Mouse (Mus musculus) layer of hippocampus, postnatal 36 days (tissue): Measurements from ENCODE around the gene Vmn2r88. TPM values are rescaled to one million over a fixed set of nuclear protein-coding genes. Genes with fewer than 3 reads are reported as not detected.
"Not testable (repeated sequence)": the region's sequence is repeated elsewhere in the genome, so short reads cannot be mapped to it uniquely, and the experiment has no call there.

Experiments
- DNase-seq, 2 experiments: peaks; one replicate each; pipeline ENCODE4 v3.0.0; 2022
- total RNA-seq, 2 experiments: library from RNA; stranded (reverse); gene quantifications; 2 replicates each; pipeline ENCODE4 v1.2.3; 2021

Vmn2r88 gene
- not detected for total RNA-seq

GRCm38 (mm10) chr14:51410520-51410919 lies at the start of gene Vmn2r88:
Gene Vmn2r88, plus strand, starts transcription at chr14:51410820.
- no peak for DNase-seq

GRCm38 (mm10) chr14:51361456-51361855 lies 49.2 kb upstream of the Vmn2r88 start, which contains the start of gene Gm7247:
Gene Gm7247, plus strand, starts transcription at chr14:51361756.
- DNase-seq = no peak

GRCm38 (mm10) chr14:51382805-51383204 lies 27.8 kb upstream of the Vmn2r88 start:
- DNase-seq = no peak

DNA sequence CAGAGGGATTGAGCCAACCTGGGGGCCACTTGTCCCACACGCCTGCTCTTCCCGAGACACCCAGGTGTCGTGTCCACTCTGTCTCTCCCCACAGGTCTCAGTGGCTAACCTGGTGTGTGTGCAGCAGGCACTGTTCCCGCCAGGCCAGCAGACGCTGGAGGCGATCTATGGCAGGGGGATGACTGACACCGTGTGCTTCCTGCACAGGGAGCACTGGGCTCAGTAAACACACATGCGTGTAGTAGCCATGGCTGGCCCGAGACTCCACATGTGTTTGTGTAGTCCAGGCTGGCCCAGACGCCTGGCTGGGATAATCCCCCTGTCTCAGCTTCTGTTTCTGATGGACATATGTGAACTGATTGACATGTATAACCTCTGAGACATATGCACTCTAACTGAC lies 26.3 kb upstream of the Vmn2r88 start:
- DNase-seq = no peak

- DNase-seq = no peak
These were observed 24.9 kb upstream of the Vmn2r88 start for GRCm38 (mm10) chr14:51385741-51386140.

DNA sequence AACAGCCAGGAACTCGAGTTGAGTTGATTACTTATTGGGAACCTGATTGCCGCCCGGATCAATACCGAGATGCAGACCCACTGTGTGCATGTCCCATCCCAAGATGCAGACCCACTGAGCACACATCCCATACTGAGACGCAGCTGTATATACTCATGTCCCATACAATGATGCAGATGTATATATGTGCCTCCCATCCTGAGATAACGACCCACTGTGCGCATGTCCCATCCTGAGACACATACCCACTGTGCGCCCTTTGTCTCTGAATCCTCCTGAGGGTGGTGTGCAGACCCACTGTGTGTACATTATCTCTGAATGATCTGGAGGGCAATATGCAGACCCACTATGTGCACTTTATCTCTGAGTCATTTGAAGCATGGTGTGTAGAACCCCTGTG lies 22.9 kb upstream of the Vmn2r88 start:
- DNase-seq = no peak

GRCm38 (mm10) chr14:51388222-51388621 lies 22.4 kb upstream of the Vmn2r88 start:
- DNase-seq = no peak

GRCm38 (mm10) chr14:51423885-51424284 lies 13.3 kb downstream of the Vmn2r88 start:
- no peak for DNase-seq

GRCm38 (mm10) chr14:51430138-51430537 lies 19.5 kb downstream of the Vmn2r88 start:
- not testable (repeated sequence) for DNase-seq

DNA sequence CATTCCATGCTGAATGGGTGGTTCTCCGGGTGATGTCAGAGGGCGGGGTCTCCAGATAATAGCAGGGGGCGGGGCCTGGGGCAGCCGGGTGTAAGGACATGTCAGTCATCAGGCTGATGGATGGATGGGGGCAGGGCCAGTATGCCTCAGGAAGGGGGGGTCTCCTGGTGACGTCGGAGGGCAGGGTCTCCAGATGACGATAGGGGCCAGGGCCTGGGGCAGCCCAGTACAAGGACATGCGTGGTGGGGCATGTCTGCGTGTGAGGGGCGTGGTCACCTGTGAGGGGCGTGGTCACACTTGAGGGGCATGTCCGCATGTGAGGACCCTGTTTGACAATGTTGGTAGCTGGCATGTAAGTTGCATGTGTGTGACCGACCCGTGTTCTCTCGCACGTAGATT lies 23.9 kb downstream of the Vmn2r88 start:
- no peak for DNase-seq

GRCm38 (mm10) chr14:51435020-51435419 lies 24.4 kb downstream of the Vmn2r88 start:
- DNase-seq = no peak

- no peak for DNase-seq
These were observed 28.3 kb downstream of the Vmn2r88 start for GRCm38 (mm10) chr14:51438955-51439354.

- not testable (repeated sequence) for DNase-seq
These were observed 40.9 kb downstream of the Vmn2r88 start, which contains the start of gene Vmn2r89 for GRCm38 (mm10) chr14:51451557-51451956. Gene Vmn2r89, plus strand, starts transcription at chr14:51451857.

Other genes with a start within 250 kb of the Vmn2r88 start
- gene Rnase2b, start 248.6 kb upstream of the Vmn2r88 start, total RNA-seq = not detected
- not detected for gene Ang2, start 211.7 kb upstream of the Vmn2r88 start, total RNA-seq
- under 1 TPM in 1 of 2 experiments, not detected in 1; 0.37 TPM for gene Ear14, start 207.4 kb upstream of the Vmn2r88 start, total RNA-seq
- gene Rnase2a, start 154.7 kb upstream of the Vmn2r88 start, total RNA-seq = not detected
- not detected for gene Gm7247, start 49.1 kb upstream of the Vmn2r88 start, total RNA-seq
- gene Vmn2r89, start 41.0 kb downstream of the Vmn2r88 start, total RNA-seq = not detected
- not detected for gene Gm5622, start 142.0 kb downstream of the Vmn2r88 start, total RNA-seq
- not detected for gene Gm17175, start 163.2 kb downstream of the Vmn2r88 start, total RNA-seq
- not detected for gene Gm17174, start 181.3 kb downstream of the Vmn2r88 start, total RNA-seq
- not detected for gene Gm17078, start 200.5 kb downstream of the Vmn2r88 start, total RNA-seq
- not detected for gene Gm4181, start 224.8 kb downstream of the Vmn2r88 start, total RNA-seq